Mouse (Mus musculus) olfactory bulb, adult 2 months (tissue): ENCODE measurements around the gene Olfr1411. TPM values are rescaled to one million over a fixed set of nuclear protein-coding genes. Genes with fewer than 3 reads are reported as not detected.

Source experiments
- H3K27ac ChIP-seq: fragments of 200-500 bp; 2 replicates; pipeline ENCODE4 v1.5.1; 2012; ENCODE audit warnings: low read depth, low read length; ENCODE audit not compliant: insufficient read depth
- H3K4me1 ChIP-seq: fragments of 200-500 bp; 2 replicates; pipeline ENCODE4 v1.6.1; 2012; ENCODE audit warnings: low read length; ENCODE audit not compliant: control insufficient read depth, insufficient read depth
- H3K4me3 ChIP-seq: fragments of 200-500 bp; 2 replicates; pipeline ENCODE4 v1.5.1; 2012; ENCODE audit warnings: mild to moderate bottlenecking, low read depth, low read length, moderate library complexity; ENCODE audit not compliant: insufficient read depth
- CTCF ChIP-seq: fragments of 200-500 bp; IDR thresholded peaks from 2 replicates; pipeline ENCODE4 v1.5.1; 2012; ENCODE audit warnings: low read depth, mild to moderate bottlenecking, low read length, moderate library complexity; ENCODE audit not compliant: insufficient read depth
- POLR2A ChIP-seq: fragments of 200-500 bp; IDR thresholded peaks from 2 replicates; pipeline ENCODE4 v1.6.1; 2012; ENCODE audit warnings: mild to moderate bottlenecking, low read depth, low read length, moderate library complexity; ENCODE audit not compliant: insufficient read depth
- WGBS: fragments of 180-500 bp; shearing (Covaris S2); methylation state at CpG from one replicate; pipeline ENCODE4 v1.1.7; 2018; 5-methylcytosine and 5-hydroxymethylcytosine counted together
- polyA plus RNA-seq: library from polyadenylated mRNA; stranded (reverse); fragments of >200 nt; gene quantifications from 2 replicates; pipeline ENCODE4 v1.2.4, GENCODE M21; 2012; ENCODE audit warnings: low replicate concordance; ENCODE audit not compliant: missing spikeins, insufficient read depth, insufficient read length

Olfr1411 gene
- polyA plus RNA-seq, 1 experiment, result not detected

DNA sequence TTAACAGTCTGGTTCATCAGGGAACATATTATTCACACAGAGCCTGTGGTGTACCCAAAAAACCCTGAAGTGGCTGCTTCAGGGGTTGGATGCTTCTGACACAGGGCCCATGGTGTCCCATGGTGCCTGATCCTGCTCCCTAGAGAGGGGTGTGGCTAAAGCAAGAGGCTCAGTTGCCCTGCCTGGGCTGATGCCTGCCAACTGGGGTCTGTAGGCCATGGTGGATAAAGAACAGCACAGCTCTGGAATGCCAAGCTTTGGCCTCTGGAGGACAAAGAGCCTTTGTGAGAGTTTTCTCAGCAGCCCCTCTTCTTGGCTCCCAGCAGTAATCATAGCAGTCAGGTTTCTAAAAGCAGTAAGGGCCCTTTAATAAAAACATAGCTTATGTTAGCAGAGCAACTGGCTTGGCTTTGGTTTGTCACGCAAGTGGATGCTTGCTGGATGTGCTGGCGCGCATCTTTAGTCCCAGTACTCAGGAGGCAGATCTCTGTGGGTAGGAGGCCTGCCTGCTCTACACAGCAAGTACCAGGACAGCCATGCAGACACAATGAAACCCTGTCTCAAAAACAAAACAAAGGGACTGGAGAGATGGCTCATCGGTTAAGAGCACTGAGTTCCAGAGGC, 40.9 kb downstream of the Olfr1411 start:
- Histone ChIP-seq H3K27ac (no peak overlapping the region), H3K4me1 (peaks cover 16% of the 10 kb centered on the region; the same call in 1 of the 2 replicates), H3K4me3 (no peak overlapping the region)
- TF ChIP-seq POLR2A (no peak), CTCF (no peak)
- 43% methylated on average over 4 of the region's 4 CpGs for WGBS

DNA sequence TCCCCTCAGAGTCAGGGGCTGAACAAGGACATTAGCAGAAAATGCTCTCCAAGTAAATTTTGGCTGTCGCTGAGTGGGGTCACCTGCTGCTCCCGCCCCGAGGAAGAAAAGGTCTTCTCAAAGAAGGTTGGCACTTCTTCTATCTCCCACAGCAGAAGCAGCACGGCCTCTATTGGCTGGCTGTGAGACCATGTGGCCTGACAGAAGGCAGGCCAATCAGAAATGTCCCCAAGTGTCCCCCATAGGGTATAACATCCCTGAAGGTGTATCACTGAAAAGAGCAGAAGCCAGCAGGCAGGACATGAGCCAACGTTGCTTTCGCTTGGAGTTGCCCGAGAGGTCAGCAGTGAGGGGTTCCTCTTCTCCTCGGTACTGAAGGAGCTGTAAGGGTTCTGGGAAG, 41.8 kb downstream of the Olfr1411 start:
- Histone ChIP-seq H3K27ac (no peak overlapping the region), H3K4me3 (no peak overlapping the region), H3K4me1 (peaks cover 24% of the 10 kb centered on the region)
- TF ChIP-seq CTCF (no peak), POLR2A (no peak)
- WGBS, result 80% methylated on average over 8 of the region's 8 CpGs

DNA sequence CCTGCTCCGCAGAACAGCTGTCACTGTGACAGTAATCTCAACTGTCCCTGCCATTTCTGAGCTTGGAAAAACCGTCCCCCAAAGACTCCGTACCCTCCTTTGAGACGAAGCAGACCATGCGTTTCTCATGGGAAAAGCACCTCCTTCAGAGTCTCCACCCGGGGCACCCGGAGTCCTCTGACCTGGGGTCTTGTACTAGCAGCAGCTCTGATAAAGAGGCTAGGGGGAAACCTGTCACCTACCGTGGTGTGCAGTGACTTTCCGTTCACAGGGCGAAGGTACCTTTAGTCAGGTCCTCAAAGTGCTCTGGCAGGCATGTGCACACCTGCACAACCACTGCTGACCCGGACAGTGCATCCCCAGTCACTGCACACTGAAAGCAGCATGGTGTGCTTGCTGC, 42.5 kb downstream of the Olfr1411 start:
- 95% methylated on average over 11 of the region's 11 CpGs for WGBS
- TF ChIP-seq POLR2A (no peak), CTCF (no peak)
- Histone ChIP-seq H3K4me3 (no peak overlapping the region), H3K27ac (no peak overlapping the region), H3K4me1 (peaks cover 24% of the 10 kb centered on the region)

DNA sequence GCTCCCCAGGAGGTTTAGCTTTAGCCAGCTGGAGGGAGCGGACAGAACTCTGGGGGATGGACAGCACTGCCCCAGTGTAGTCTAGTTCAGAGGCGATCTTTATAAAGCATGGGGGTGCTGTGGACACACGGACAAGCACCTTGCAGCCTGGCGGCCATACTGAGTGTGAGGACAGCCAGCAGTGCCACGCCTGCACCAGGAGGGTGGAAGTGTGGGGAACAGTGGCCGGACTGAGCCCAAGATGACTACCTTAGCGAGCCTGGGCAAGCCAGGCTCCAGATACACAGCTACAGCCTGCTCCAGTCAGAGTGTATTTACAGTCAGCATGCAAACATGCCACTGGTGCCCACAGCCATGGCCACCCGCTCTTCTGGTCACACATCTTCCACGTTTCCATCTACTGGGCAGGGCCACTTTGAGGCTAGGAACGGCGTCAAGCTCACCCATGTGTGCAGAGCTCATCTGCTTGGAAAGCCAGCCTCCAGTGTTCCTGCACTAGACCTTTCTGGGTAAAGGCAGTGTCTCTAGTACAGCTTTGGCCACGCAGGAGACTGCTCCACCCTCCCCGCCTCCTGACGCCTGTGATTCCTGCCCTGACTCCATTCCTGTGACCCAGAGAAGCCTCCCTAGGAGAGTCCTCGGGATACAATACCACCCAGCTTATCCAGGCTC, 43.4 kb downstream of the Olfr1411 start:
- 88% methylated on average over 15 of the region's 15 CpGs for WGBS
- TF ChIP-seq POLR2A (no peak), CTCF (no peak)
- no peak overlapping the region for H3K27ac ChIP-seq
- peaks cover 24% of the 10 kb centered on the region for H3K4me1 ChIP-seq
- no peak overlapping the region for H3K4me3 ChIP-seq

DNA sequence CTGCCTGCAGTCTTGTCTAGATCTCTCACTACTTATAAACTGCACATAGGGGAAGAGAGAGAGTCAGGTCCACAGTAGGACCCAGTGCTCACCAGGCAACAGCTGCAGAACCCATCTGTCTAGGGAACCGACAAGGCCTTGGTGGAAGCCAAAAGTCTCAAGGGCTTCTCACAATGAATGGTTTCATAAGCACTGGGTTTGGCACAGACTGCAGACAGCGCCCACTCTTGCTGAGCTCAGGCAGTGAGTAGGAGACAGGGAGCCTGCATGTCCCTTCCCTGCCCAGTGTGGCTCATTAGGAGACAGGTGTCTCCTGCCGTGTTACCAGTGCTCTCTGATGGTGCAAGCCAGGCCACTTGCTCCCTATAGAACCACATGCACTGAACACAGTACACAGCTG, 44.0 kb downstream of the Olfr1411 start:
- no peak for TF ChIP-seq POLR2A
- TF ChIP-seq CTCF, result no peak
- Histone ChIP-seq H3K27ac (no peak overlapping the region), H3K4me1 (peaks cover 24% of the 10 kb centered on the region), H3K4me3 (no peak overlapping the region)
- WGBS, result 61% methylated on average over 3 of the region's 3 CpGs

DNA sequence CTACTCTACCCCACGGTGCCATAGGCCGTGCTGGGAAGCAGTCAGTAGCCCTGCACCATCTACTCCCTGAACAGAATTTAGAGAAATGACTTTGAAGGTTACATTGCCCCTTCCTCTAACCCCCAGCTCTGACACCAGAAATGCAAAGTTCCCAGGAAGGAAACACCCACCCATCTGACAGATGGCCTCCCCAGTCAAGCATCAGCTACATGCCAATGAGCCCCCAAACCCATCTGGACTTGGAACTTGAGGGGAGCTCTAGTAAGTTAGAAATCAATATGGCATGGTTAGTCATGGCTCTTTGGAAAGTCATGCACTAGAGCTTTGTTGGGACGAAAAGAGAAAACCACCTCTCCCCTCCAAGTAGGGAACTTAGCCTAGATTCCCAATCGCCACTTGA, 44.5 kb downstream of the Olfr1411 start:
- Histone ChIP-seq H3K4me1 (peaks cover 24% of the 10 kb centered on the region), H3K4me3 (no peak overlapping the region), H3K27ac (no peak overlapping the region)
- 93% methylated on average over 4 of the region's 4 CpGs for WGBS
- no peak for TF ChIP-seq POLR2A
- TF ChIP-seq CTCF, result no peak

DNA sequence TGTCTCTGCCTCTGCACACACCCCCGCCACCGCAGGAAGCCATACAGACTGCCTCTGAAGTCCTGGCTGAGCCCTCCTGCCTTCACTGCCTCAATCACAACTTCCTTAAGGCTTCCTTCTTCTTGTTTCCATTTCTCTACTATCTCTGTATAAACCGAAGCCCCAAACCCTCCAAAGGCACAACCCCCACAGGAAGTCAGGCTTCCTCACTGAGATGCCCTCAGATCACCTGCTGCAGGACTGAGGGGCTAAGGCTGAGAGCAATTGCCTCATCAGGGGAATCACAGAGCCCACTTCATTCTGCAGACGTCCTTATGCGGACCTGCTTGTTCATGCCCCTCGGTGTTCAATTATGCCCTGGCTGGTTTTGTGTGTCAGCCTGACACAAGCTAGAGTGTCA, 46.2 kb downstream of the Olfr1411 start:
- WGBS, result 83% methylated on average over 6 of the region's 6 CpGs

DNA sequence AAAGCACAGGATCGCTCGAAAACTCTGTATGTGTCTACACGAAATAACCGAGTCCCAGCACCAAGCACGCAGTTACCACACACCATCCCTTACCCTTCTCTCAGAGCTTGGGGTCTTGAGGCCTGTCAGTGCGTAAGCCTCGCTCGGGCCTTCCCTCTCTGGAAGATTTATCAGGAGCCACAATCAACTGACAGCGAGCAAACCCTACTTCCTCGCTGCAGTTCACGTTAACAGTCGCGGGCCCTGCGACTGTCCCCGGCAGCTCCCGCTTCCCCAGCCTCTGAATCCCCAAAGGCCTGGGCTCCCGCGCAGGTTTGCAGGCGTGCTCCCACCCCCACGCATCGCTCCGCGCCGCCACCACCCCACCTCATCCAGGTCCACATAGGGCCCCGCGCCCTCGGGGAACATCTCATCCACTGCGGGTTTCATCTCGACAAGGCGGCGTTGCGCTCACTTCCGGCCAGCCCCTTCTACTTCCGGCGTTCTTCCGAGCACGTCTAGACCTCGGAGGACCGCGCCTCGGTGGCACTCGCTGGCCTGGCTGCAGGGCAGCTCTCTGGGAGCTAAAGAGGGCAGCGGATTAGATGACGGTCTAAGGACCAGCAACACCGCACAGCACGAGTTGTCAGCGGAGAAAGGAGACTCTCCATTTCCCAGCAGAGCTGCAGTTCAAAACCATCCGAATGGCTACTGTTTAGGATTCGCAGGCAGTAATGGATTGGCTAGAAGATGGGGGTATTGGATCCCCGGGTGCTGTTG, 47.5 kb downstream of the Olfr1411 start, which contains the start of gene Cops9:
Gene Cops9 (minus strand): TSS at position 472 of the 759 bp plus-strand sequence.
- TF ChIP-seq CTCF, result no peak
- TF ChIP-seq POLR2A, result peak; percentile 86
- Histone ChIP-seq H3K4me3 (peak within 1 kb of the TSS; percentile 65), H3K4me1 (peaks cover 24% of the 10 kb centered on the region), H3K27ac (peak within 1 kb of the TSS; percentile 81)
- under 1% methylated on average over 50 of the region's 50 CpGs for WGBS

More for the DNA sequence above, 46.2 kb downstream of the Olfr1411 start:
- H3K27ac ChIP-seq, result no peak overlapping the region
- H3K4me1 ChIP-seq, result peaks cover 24% of the 10 kb centered on the region
- no peak for TF ChIP-seq POLR2A
- no peak for TF ChIP-seq CTCF
- H3K4me3 ChIP-seq, result no peak overlapping the region; the same call in 1 of the 2 replicates

DNA sequence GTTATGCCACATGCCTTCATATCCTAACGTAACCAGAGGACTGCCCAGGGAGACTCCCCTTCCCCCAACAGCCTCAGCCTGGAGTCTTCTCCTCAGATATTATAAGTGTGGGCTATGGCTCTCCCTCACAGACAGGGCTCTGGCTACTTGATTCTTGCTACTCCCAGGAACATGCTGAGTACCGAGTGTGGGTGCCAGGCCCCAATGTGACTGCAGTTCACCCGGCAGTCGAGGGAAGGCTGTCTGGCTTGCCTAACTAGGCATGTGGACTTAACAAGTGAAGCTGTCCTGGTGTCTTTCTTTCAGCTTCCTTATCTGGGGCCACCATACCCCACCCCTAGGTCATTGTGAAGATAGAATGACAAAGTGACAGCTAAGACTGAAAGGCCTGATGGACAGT, 49.5 kb downstream of the Olfr1411 start:
- peaks cover 17% of the 10 kb centered on the region for H3K4me1 ChIP-seq
- 84% methylated on average over 4 of the region's 4 CpGs for WGBS
- H3K4me3 ChIP-seq, result no peak overlapping the region
- TF ChIP-seq POLR2A, result no peak
- no peak for TF ChIP-seq CTCF
- H3K27ac ChIP-seq, result no peak overlapping the region
